Mouse (Mus musculus) embryonic fibroblast, embryonic 13.5 days (primary cell): Measurements from ENCODE around the gene Mapk8ip2.

Experiments
- CTCF ChIP-seq: IDR thresholded peaks from 2 replicates; pipeline ENCODE4 v1.5.1; 2011; ENCODE audit warnings: mild to moderate bottlenecking, control low read depth, low read length, moderate library complexity, borderline replicate concordance; ENCODE audit not compliant: insufficient read depth
- POLR2A ChIP-seq: IDR thresholded peaks from 2 replicates; pipeline ENCODE4 v1.6.1; 2011; ENCODE audit warnings: low read depth, mild to moderate bottlenecking, control low read depth, low read length, moderate library complexity

DNA sequence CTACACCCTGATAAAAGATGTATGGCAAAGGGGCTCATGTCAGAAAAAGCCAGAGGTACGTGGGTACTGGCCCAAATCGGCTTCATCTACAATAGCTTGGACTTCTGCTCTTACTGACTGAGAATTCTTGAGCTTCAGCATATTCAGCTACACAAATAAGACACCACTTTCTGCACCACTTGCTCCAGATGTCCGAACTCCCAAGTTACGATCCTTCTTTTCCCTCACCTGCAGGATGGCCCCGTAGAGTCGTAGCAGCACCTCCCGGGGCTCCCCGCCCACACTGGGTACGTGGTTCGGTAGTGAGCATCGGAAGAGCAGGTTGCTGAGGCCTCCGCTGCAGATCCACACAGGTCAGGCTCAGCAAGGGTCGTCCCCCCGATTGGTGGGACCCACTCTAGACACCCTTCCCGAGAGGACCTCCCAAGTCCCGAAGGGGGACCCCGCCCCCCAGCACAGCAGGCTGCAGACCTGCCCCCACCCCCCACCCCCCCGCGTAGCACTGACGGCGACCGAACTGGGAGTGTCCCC lies 24.8 kb upstream of the Mapk8ip2 start:
- no peak for TF ChIP-seq CTCF
- TF ChIP-seq POLR2A: no peak
